Mouse (Mus musculus) c-Kit-positive CD71-positive TER-119-positive erythroid progenitor cells, embryonic 14.5 days (primary cell): ENCODE results near the gene Ift20.
"Not testable (repeated sequence)": the region's sequence is repeated elsewhere in the genome, so short reads cannot be mapped to it uniquely, and the experiment has no call there.

Experiments used
- DNase-seq: peaks from one replicate; pipeline ENCODE4 v3.0.0-alpha.2; 2013; ENCODE audit warnings: low spot score

The Ift20 gene

DNA sequence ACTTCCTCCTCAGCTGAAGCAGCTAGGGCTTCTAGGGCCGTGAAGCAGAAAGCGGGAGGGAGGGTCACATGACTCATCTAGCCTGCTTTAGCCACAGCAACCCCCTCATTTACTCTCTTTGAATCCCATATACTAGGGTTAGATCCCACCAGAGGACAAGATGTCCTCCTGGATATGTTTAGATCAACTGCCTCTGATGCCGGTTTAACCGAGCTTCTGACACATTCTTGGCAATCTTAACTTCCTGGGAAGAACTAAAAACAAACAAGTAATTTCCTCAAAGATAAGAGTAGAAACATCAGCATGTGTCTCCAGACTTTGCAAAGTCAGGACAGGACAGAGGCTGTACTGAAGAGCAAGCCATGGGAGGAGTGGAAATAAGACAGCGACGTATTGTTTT lies 30.6 kb downstream of the Ift20 start:
- DNase-seq: no peak

DNA sequence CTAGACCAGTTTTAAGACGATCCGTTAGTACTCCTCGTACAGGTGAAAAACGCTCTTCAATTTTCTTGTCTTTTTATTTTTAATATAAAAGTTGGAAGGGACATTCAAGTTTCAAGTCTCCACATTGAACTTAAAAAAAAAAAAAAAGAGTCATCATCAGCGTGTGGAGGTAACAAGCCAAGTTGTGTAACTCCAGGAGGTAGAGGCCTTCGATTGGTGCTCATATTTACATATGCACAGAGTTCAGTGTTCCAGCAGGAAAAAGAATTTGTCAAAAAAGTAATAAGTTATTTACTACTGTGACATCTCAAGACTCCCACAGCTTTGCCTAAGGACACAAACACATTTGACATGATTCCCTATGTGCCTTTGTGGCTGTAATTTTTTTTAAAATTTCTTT lies 31.5 kb downstream of the Ift20 start:
- DNase-seq: no peak

DNA sequence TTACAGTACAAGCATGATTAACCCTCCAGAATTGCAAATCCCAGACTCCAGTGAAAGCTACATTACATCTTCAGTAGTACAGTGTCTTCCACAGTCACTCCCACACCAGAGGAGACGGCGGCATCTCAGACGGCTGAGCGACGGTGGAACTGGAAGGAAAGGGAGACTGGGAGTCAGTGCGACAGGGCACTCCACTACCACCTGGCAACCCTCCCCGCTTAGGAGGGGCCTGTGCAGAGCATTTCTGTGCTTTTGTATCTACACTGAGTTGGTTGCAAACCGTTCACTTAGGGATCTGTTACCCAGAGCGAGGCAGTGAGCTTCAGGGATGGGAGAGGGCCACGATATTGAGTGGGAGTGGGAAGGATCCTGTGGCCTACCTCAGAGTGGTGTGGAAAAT lies 32.7 kb downstream of the Ift20 start:
- DNase-seq: no peak

DNA sequence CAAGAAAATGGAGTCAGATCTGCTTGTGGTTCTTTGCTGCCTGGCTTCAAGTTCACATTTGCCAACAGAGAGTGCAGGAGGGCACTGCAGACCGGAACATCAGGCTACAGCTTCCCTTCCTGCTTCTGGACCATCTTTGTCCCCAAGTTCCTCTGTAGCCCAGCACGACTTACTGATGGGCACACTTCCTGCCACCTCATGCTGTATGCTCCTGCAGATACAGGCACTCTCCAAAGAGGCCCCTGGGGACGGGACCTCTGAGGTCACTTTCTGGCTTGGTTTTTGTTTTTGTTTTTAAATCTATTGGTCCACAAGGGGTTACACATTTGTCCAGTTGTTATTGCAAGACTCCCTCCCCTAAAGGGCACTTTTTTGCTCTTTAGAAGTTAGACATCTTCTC lies 33.6 kb downstream of the Ift20 start:
- no peak for DNase-seq

DNA sequence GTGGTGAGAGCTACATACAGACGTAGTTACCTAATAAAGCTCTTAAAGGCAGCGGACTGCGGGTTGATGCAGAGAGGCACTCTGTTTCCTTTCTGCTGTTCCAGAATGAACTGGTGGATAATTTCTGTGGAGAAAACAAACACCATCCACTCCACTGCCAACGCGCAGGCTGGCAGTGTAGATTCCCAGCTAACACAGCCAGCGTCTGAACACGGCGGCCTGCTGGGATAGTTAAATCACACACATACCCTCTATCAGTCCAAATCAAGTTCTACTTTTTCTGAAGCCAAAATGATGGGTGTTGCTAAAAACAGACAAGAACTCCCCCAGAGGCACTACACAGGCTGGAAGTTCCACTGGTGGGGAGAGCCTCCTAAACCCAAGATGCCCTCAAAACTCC lies 35.3 kb downstream of the Ift20 start:
- no peak for DNase-seq

DNA sequence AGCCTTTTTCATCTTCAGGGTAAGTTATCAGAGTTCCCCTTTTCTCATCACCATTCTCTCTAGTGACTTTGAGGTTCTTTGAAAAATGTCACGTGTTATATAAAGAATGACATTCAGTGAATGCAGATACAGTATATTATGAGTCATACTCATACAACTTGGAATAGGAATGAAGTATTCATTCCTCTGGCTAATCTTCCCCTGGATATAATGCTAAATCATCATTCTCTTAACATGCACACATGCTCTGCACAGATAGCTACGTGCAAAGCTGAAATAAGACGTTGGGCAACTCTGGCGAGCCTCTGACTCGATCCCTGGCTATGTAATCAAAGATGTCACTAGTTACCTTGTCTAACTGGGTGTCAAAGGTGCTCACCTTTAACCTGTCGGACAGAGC lies 35.7 kb downstream of the Ift20 start:
- no peak for DNase-seq

DNA sequence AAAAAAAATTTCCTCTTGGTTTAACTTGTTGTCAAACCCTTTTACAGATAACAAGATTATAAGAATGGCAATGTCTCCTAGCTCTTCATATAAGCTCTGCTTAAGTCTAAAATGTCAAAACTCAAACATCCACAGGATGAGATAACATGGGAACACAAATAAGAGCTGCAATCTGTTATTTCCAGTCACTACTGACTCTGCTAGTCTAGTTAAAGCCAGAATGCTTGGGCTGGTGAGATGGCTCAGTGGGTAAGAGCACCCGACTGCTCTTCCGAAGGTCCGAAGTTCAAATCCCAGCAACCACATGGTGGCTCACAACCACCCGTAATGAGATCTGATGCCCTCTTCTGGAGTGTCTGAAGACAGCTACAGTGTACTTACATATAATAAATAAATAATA lies 37.9 kb downstream of the Ift20 start:
- not testable (repeated sequence) for DNase-seq

DNA sequence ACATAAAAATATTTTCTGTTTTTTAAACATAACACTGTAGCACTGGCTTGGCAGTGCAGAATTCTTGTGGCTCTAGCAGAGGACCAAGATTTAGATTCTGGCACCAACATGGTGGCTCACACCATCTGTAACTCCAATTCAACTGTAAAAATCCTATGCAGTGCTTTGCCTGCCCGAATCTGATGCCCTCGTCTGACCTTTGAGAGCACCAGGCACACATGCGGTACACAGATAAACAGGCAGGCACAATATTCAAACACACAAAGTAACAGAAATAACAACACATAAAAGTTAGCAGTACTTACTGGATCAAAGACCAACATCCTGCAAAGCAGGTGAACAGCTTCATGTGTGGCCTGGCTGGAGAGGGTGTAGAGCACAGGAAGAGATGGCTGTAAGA lies 38.4 kb downstream of the Ift20 start:
- no peak for DNase-seq

DNA sequence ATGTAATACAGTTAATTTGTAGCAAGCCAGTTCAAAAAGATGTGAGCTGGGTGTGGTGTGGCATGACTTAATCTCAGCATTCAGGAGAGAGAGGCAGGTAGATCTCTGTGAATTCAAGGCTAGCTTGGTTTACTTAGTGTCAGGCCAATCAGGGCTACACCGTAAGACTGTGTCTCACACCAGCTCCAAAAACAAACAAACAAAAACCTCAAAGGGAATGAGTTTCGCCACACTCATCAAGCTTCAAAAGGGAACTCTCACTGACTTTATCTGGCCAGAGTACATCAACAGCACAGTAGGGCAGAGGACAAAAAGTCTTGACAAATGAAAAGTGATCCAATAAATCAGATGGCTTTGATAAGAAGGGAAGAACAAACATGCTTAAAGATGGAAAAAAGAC lies 38.8 kb downstream of the Ift20 start:
- no peak for DNase-seq

DNA sequence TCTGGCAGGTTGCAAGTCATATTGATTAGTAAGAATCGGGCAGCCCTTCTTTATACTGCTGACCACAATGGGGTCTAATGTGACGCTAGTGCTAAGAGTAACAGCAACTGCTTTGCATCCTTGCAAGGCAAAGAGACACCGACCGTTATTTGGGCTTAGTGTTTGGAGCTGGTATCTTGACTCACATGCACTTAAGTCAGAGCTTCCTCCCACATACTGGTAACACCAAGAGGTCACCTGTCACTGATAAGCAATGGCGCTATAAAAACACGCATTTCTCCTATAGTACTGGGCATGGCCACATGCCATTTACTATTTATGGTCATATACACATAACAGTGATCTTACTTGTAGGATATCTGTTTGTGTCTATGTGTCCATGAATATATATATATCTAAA lies 46.7 kb downstream of the Ift20 start:
- DNase-seq: no peak

DNA sequence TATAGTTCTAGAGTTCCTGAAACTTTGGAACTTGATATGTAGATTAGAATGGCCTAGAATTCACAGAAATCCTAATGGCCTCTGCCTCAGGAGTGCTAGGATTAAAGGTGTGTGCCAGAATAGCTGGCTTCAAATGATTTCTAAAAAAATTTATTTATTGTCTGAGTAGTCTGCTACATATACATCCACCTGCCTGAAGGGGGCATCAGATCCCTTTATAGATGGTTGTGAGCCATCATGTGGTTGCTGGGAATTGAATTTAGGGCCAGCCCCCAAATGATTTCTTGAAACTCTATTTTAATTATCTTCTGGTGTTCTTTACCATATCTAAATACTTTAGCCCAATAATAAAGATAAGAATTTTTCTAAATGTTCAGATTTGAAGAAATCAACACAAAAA lies 49.9 kb downstream of the Ift20 start:
- DNase-seq: no peak

DNA sequence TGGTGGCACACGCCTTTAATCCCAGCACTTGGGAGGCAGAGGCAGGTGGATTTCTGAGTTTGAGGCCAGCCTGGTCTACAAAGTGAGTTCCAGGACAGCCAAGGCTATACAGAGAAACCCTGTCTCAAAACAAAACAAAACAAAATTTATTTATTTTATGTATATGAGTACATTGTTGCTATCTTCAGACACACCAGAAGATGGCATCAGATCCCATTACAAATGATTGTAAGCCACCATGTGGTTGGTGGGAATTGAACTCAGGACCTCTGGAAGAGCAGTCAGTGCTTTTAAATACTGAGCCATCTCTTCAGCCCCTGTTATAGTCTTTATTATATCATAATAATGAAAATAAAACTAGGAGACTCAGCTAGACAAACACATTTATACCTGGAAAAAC lies 51.5 kb downstream of the Ift20 start:
- not testable (repeated sequence) for DNase-seq
